Mouse (Mus musculus) embryo, embryonic 10 days (tissue): ENCODE results near the gene Usp49.
"Not testable (repeated sequence)": the region's sequence is repeated elsewhere in the genome, so short reads cannot be mapped to it uniquely, and the experiment has no call there.

Source experiments
- DNase-seq: peaks from one replicate; pipeline ENCODE4 v3.0.0-alpha.2; 2015; ENCODE audit warnings: low spot score

The Usp49 gene

GRCm38 (mm10) chr17:47630678-47631065 lies at the start of gene Usp49:
Usp49 (plus strand) TSS chr17:47630690.
- DNase-seq = no peak

- DNase-seq = no peak
These were observed 49.5 kb upstream of the Usp49 start for GRCm38 (mm10) chr17:47580962-47581361.

- no peak for DNase-seq
These were observed 42.0 kb upstream of the Usp49 start for GRCm38 (mm10) chr17:47588517-47588916.

- DNase-seq = peak; percentile 3
These were observed 39.4 kb upstream of the Usp49 start for GRCm38 (mm10) chr17:47591073-47591472.

GRCm38 (mm10) chr17:47593215-47593853 lies 37.2 kb upstream of the Usp49 start:
- DNase-seq = peak; percentile 98

GRCm38 (mm10) chr17:47593854-47594182 lies 36.7 kb upstream of the Usp49 start:
- DNase-seq = no peak

- peak; percentile 68 for DNase-seq
These were observed 36.1 kb upstream of the Usp49 start for GRCm38 (mm10) chr17:47594183-47594968.

- DNase-seq = no peak
These were observed 35.6 kb upstream of the Usp49 start for GRCm38 (mm10) chr17:47594969-47595247.

GRCm38 (mm10) chr17:47595248-47596161 lies 35.0 kb upstream of the Usp49 start:
- DNase-seq = peak; percentile 88

GRCm38 (mm10) chr17:47596162-47596838 lies 34.2 kb upstream of the Usp49 start:
- no peak for DNase-seq

GRCm38 (mm10) chr17:47596839-47597164 lies 33.7 kb upstream of the Usp49 start:
- DNase-seq = no peak

- DNase-seq = no peak
These were observed 33.2 kb upstream of the Usp49 start for GRCm38 (mm10) chr17:47597261-47597660.

- peak; percentile 65 for DNase-seq
These were observed 32.5 kb upstream of the Usp49 start for GRCm38 (mm10) chr17:47597838-47598579.

GRCm38 (mm10) chr17:47598580-47599304 lies 31.7 kb upstream of the Usp49 start:
- DNase-seq = not testable (repeated sequence)

GRCm38 (mm10) chr17:47599511-47600297 lies 30.8 kb upstream of the Usp49 start:
- no peak for DNase-seq

- no peak for DNase-seq
These were observed 29.7 kb upstream of the Usp49 start for GRCm38 (mm10) chr17:47600601-47601388.

- DNase-seq = no peak
These were observed 29.1 kb upstream of the Usp49 start for GRCm38 (mm10) chr17:47601389-47601755.

- DNase-seq = no peak
These were observed 28.2 kb upstream of the Usp49 start for GRCm38 (mm10) chr17:47602289-47602688.

- DNase-seq = no peak
These were observed 24.3 kb upstream of the Usp49 start for GRCm38 (mm10) chr17:47606220-47606619.
